Mouse (Mus musculus): ENCODE results near the gene Olfr765. TPM values are rescaled to one million over a fixed set of nuclear protein-coding genes. Genes with fewer than 3 reads are reported as not detected.

Gene Olfr765
- total RNA-seq (2023), result not detected

DNA sequence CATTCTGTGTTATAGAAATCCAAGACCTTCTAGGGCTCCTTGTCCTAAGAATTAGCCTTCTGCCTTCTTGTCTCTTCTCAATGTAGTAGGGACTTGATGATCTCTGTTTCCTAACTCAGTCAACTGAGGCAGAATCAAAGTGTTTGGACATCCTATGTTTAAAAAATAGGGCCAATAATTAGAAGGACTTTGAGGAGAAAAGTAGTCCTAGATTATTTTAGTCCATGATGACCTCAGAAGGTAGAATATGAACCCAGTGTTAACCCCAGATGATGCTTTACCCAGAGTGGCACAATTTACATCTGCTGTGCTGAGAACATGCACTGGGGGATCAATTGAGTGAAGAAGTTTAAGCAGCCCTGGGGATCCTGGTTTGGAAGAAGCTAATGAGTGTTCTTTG, at the start of gene Olfr765:
Gene Olfr765, minus strand, starts transcription at position 101 of the 400 bp plus-strand sequence.

DNA sequence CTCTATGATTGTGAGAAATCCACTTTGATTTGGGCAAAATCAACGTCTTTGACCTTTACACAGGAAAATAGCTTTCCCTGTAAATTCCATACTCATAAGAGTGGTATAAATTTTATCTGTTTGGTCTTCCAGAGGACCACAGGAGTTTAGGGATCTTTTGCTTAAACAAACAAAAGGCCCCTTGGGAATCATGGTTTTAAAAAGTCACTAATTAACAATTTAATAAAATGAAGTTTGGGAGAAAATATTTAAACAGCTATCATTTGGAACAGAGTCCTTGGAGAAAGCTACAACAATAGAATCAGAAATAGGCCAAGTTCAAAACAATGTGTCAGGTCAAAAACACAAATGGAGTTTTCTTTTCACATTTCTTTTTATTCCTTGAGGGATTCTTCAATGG, 49.5 kb upstream of the Olfr765 start, which contains the start of gene Olfr768:
Gene Olfr768, minus strand, starts transcription at position 101 of the 400 bp plus-strand sequence.

DNA sequence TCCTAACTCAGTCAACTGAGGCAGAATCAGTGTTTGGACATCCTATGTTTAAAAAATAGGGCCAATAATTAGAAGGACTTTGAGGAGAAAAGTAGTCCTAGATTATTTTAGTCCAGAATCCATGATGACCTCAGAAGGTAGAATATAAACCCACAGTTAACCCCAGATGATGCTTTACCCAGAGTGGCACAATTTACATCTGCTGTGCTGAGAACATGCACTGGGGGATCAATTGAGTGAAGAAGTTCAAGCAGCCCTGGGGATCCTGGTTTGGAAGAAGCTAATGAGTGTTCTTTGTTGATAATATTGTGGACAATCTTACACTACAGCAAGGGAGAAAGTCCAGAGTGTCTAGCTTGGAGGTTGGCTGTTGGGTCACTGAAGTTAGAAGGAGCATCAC, 33.0 kb upstream of the Olfr765 start, which contains the start of gene Olfr767:
Gene Olfr767, minus strand, starts transcription at position 101 of the 400 bp plus-strand sequence.

DNA sequence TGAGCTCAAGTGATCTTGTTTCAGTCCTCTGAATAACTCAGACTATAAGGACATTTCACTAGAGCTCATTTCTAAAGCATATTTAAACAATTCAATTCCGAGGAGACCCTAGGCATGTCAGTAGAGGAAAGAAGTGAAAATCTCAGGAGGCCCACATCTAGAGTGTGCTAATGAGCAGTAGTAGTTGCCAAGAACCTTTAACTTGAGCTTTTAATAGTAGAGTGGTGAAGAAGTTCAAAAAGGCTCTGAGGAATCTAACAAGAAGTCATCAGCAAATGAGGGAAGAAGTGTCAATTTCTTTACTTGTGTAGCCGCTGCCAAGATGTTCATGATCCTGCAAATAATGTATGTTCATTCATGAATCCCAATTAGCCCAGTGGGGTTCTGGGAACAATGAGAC, 19.1 kb upstream of the Olfr765 start, which contains the start of gene Olfr766-ps1:
Gene Olfr766-ps1, minus strand, starts transcription at position 101 of the 400 bp plus-strand sequence.

DNA sequence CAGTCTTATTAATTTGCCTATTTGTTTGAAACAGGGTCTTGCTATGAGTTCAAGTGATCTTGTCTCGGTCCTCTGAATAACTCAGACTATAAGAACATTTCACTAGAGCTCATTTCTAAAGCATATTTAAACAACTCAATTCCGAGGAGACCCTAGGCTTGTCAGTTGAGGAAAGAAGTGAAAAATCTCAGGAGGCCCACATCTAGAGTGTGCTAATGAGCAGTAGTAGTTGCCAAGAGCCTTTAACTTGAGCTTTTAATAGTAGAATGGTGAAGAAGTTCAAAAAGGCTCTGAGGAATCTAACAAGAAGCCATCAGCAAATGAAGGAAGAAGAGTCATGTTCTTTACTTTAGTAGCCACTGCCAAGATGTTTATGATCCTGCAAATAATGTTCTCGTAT, 10.0 kb downstream of the Olfr765 start, which contains the start of gene Olfr764-ps1:
Gene Olfr764-ps1, minus strand, starts transcription at position 101 of the 400 bp plus-strand sequence.

GRCm38 (mm10) chr10:129010288-129010841, 39.4 kb downstream of the Olfr765 start, which contains the start of gene Olfr763:
Gene Olfr763, plus strand, starts transcription at chr10:129010791.

Other genes starting within 250 kb of the Olfr765 start
- 10 to 100 TPM; 63.2 to 69.8 TPM for gene Dnajc14, start 245.9 kb downstream of the Olfr765 start, total RNA-seq (2023)
- gene Tmem198b, start 245.6 kb downstream of the Olfr765 start, total RNA-seq (2023), result 10 to 100 TPM; 10.8 to 11.1 TPM
- 10 to 100 TPM; 40.5 to 49.9 TPM for gene Sarnp, start 232.7 kb downstream of the Olfr765 start, total RNA-seq (2023)
- 10 to 100 TPM; 30.9 to 41.1 TPM for gene Ormdl2, start 228.4 kb downstream of the Olfr765 start, total RNA-seq (2023)
- gene Gdf11, start 158.3 kb downstream of the Olfr765 start, total RNA-seq (2023), result under 1 TPM; 0.43 to 0.50 TPM
- 1 to 10 TPM; 3.9 to 5.2 TPM for gene Cd63, start 149.0 kb downstream of the Olfr765 start, total RNA-seq (2023)
- 1 to 10 TPM; 4.9 to 5.2 TPM for gene Rdh5, start 127.1 kb downstream of the Olfr765 start, total RNA-seq (2023)
- gene Bloc1s1, start 126.0 kb downstream of the Olfr765 start, total RNA-seq (2023), result 100 to 1,000 TPM in 1 of 2 experiments, 10 to 100 TPM in 1; 85.1 to 109 TPM
- gene Itga7, start 116.2 kb downstream of the Olfr765 start, total RNA-seq (2023), result not detected
- gene Mettl7b, start 89.0 kb downstream of the Olfr765 start, total RNA-seq (2023), result not detected
- not detected for gene Olfr9, start 60.6 kb downstream of the Olfr765 start, total RNA-seq (2023)
- not detected for gene Olfr763, start 39.2 kb downstream of the Olfr765 start, total RNA-seq (2023)
- gene Olfr764-ps1, start 10.1 kb downstream of the Olfr765 start, total RNA-seq (2023), result not detected
- not detected for gene Olfr766-ps1, start 19.0 kb upstream of the Olfr765 start, total RNA-seq (2023)
- not detected for gene Olfr767, start 32.9 kb upstream of the Olfr765 start, total RNA-seq (2023)
- not detected for gene Olfr768, start 49.4 kb upstream of the Olfr765 start, total RNA-seq (2023)
- not detected for gene Olfr769, start 67.9 kb upstream of the Olfr765 start, total RNA-seq (2023)
- not detected for gene Olfr770, start 89.0 kb upstream of the Olfr765 start, total RNA-seq (2023)
- not detected for gene Olfr771, start 114.8 kb upstream of the Olfr765 start, total RNA-seq (2023)
- gene Olfr772, start 127.9 kb upstream of the Olfr765 start, total RNA-seq (2023), result not detected
- not detected for gene Olfr773, start 137.4 kb upstream of the Olfr765 start, total RNA-seq (2023)
- gene Olfr774, start 186.2 kb upstream of the Olfr765 start, total RNA-seq (2023), result not detected
- gene Olfr775, start 198.4 kb upstream of the Olfr765 start, total RNA-seq (2023), result not detected
- not detected for gene Olfr776, start 209.1 kb upstream of the Olfr765 start, total RNA-seq (2023)
- not detected for gene Olfr777, start 221.5 kb upstream of the Olfr765 start, total RNA-seq (2023)

Measured in monocyte, adult 59 days (primary cell).